Mouse (Mus musculus) neutrophil, adult 5-6 weeks (primary cell): ENCODE results near the gene Tex46. TPM values are rescaled to one million over a fixed set of nuclear protein-coding genes. Genes with fewer than 3 reads are reported as not detected.

ENCODE experiments used
- ATAC-seq: fragments of 151-379, 151-347 bp; 2 replicates; pipeline ENCODE4 v1.8.0; 2017; ENCODE audit warnings: mild to moderate bottlenecking, moderate TSS enrichment; ENCODE audit not compliant: insufficient number of reproducible peaks, poor library complexity, low FRiP score, severe bottlenecking; ENCODE audit errors: extremely low read depth
- total RNA-seq: library from RNA; stranded (forward); fragments of 200-1000 nt; gene quantifications from 2 replicates; pipeline ENCODE4 v1.2.3, GENCODE M21; 2017

Tex46 gene
- not detected in 2 replicates for total RNA-seq

DNA sequence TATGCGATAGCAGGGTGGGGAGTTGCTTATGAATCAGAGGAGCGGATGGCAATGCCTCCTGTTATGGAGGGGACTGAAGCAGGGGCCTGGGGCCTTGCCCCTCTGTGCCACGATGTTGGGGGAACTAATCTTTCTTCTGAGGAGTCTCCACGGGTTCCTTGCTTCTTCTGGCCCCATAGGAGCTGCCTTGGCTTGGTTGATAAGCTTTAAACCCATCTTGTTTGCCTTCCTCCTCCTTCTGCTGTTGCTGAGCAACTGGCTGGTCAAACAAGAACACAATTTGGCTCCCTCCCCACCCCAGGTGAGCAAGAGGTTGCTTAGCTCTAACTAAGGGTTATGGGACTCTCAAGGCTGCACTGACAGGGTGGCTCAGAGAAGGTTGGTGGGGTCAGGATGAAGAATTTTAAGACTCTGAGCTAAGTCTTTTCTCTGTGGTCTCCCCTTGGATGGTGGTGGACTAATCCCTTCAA lies at the start of gene Tex46:
Tex46 (plus strand) TSS at position 51 of the 470 bp plus-strand sequence.
- ATAC-seq, result no peak

DNA sequence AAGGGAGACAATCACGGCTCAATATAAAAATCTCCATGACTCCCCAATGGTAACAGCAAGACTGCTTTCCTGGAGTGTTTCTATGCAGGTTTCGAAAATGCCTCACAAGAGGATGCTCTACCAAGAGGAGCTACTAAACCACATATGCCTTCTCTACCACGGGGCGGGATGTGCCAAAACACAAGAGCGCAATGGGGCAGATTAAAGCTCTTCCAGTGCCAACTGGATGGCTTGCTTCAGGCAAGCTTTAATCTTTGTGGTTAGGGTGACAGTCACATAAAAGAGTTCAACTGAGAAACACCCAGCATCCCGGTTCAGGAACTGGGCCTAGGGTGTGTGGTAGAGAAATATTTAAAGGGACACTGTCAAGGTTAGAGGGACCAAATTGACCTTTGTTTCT lies 47.5 kb upstream of the Tex46 start:
- ATAC-seq, result no peak

DNA sequence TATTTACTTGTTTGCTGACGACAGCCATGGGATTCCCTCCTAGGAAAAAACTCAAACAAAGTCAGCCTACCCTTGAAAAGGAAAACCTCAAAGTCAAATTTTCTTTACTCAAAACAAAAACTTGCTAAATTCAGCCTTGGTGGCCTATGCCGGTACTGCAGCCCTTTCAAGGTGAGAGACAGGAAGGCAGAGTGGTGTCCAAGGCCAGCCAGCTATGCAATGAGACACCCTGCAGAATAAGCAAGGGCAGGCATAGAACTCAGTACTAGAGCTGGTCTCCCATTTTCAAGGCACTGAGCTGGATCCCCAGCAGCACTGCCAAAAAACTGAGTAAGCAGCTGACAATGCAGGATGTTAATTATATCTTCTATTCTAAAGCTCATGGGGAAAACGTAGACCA lies 41.6 kb upstream of the Tex46 start:
- no peak for ATAC-seq

- no peak for ATAC-seq
These were observed 40.2 kb upstream of the Tex46 start for GRCm38 (mm10) chr4:136569998-136570397.

DNA sequence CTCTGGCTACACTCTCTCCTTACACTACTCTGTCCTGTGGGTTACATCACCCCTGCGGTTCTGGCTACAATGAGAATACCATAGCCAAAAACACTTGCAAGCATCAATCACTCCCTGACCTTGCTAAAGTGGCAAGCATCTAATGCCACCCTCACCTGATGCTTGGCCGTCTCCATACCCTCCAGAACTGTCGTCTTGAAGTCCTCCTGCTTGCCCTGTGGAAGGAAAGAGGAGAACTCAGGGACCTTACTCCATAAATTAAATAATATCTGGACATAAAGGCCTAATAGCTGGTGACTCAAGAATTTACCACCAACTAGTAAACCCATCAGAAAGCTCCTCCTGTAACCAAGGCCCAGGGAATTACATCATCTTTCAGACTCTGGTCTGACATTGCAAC lies 28.4 kb upstream of the Tex46 start:
- ATAC-seq, result no peak

DNA sequence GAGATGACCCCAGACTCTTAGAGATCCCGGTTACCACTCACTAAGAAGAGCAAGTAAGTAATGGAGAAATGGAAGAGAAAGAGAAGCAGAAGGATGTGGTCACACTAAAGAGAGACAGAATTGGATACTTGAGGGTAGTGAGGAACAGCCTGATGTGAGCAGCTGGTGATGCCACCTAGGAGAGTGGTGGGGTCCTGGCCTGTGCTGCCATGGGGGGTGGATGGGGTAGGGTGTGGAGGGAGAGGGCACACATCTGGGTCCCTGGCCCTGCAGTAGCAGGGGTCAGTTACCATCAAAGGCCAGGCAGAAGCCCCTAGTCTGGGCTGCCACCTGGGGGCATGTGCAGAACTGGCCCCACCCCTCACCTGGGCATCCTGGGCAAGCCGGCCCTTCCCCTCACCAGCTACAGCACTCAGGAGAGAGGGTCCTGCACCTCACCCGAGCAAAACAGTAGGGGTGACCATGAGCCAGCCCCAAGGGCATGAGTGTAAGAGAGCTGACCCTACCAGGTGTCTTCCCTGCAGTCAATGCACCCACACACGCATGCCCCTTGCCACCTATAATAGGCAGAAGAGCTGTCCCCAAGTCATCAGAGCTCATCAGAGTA lies 22.9 kb upstream of the Tex46 start:
- ATAC-seq, result no peak

DNA sequence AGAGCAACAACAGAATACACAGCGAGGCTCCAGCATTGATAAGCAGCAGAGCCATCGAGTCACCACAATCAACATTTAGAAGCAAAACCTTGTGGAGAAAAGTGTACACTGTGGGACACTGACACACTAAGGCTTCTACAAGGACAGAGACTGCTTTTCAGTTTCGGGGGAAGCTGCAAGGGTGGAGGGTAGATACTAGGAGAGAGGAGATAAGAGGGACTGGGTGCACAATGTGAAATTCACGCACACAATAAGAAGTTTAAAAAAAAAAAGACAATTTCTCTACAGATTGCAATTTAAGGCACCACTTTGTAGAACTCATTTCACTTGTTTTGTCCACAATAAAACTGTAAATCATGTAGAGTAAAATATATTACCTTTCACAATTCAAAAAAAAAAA lies 22.2 kb upstream of the Tex46 start:
- ATAC-seq, result no peak

DNA sequence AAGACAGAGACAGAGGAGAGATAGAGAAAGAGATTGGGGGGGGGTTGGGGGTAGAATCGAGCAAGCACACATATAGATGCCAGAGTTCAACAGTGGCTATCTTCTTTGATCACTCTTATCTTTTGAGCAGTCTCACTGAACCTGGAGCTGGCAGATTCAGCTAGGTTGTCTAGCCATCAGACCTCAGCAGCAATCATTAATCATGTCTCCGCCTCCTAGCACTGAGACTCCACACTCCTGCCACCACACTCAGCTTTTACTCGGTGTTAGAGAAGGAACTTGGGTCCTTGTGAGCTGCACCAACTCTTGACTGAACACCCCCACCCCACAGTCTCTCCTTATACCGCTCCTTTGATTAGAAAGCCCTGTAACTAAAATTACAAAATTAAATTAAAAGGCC lies 18.1 kb upstream of the Tex46 start:
- no peak for ATAC-seq

DNA sequence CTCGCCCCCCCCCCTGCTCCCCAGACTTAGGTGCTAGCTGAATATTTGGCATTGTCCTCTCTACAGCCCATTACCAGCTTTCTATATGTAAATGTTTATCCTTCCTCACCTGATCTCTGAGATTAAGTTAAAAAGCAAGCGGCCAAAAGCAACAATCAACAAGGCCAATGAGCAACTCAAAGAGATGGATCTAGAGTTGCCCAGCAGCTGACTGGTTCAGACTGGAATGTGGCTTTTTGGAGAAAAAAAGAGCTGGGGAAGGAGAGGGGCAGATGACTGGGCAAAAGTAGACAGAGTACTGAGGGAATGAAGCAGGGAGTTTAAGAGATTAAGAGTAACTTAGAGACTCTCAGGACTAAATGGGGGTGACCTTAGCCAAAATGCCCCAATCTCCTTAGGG lies 16.2 kb upstream of the Tex46 start:
- no peak for ATAC-seq

DNA sequence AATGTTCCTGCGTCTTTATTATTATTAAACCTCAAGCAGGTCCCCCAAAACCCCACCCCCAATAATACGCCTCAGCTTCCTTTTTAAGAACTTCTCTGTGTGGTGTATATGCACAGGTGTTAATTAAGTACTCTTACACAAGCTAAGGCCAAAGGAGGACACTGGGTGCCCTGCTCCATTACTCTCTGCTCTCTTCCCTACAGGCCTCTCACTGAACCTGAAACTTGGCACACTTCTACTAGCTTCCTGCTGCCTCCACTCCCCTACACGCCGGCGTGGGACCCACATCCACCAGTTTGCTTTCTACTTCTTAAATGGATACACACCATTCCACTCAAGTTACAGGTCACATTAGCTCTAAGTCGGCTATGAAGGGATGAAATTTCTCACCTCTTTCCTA lies 15.0 kb upstream of the Tex46 start:
- ATAC-seq, result no peak

DNA sequence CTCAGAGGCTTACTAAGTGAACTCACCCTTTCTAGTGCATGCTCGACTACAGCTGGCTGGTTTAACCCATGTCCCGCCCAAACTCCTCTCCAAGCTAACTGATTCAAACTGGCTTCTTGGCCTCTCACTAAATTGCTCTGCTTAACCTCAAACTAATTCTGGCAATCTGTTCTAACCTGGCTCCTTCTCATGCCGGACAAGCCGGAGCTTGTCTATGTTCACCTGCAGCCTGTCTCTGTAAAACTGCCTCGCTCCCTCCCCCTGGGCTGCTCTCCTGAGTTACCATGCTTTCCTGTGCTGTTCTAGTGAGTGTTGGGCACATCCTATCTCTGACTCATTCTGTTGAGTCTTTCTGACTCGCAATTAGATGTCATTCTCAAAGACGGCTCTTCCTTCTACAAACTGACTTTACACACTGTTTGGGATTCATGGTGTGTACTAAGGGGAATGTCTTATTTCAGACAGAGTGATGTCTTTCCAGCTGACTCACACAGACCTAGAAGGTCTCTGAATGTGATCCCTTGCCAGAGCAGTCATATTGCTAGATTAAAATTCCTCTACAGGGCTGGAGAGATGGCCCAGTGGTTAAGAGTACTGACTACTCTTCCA lies 11.9 kb upstream of the Tex46 start:
- ATAC-seq, result no peak

DNA sequence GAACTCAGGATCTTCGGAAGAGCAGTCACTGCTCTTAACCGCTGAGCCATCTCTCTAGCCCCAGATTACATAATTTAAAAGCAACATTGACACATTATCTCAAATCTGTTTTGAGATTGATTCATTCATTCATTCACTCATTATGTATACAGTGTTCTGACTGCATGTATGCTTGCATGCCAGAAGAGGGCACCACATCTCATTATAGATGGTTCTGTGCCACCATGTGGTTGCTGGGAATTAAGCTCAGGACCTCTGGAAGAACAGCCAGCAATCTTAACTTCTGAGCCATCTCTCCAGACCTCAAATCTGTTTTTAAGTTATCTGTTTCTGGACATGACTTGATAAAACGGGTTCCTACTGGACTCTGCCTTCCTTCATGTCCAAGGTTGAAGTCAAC lies 10.4 kb upstream of the Tex46 start:
- ATAC-seq, result no peak

GRCm38 (mm10) chr4:136600536-136600935 lies 9.7 kb upstream of the Tex46 start:
- ATAC-seq, result no peak

DNA sequence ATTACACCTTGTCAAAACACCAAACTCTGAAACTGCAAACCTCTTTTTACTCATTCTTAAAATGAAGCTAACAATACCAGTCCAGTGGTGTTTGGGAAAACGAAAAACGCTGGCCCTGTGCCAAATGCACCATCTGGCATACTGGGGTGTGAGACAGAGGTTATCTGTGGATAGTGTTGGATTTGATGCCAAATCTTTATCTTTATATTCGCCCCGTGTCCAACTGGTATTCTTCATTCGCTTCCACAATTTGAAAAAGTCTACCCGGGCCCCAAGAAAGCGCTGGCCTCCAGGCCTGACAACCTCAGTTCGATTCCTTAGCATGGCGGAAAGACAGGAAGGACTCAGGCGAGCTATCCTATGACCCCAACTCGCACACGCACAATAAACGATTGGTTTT lies 8.8 kb upstream of the Tex46 start:
- ATAC-seq, result no peak

GRCm38 (mm10) chr4:136602018-136602554 lies 8.2 kb upstream of the Tex46 start:
- ATAC-seq, result no peak

DNA sequence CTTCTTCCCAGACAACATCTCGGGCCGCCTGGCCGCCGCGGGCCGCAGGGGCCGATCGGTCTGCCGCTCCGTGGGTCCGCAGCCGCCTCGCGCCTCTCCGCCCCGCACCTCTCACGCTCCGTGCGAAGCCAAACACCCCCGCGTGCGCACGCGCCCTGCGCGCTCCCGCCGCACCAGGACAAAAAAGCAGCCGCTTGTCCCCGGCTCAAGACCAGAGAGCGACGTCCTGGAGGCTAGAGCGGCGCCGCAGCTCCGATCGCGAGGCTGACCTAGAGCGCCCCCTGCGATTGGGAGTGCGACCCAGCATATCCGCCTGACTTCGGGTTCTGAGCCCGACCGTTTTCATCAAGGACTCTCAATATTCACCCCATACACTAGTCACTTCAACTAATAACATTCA lies 7.7 kb upstream of the Tex46 start, which contains the start of gene Kdm1a:
Kdm1a (minus strand) TSS at position 156 of the 400 bp plus-strand sequence.
- ATAC-seq, result peak; percentile 95

GRCm38 (mm10) chr4:136605756-136606485 lies 4.3 kb upstream of the Tex46 start:
- no peak for ATAC-seq

DNA sequence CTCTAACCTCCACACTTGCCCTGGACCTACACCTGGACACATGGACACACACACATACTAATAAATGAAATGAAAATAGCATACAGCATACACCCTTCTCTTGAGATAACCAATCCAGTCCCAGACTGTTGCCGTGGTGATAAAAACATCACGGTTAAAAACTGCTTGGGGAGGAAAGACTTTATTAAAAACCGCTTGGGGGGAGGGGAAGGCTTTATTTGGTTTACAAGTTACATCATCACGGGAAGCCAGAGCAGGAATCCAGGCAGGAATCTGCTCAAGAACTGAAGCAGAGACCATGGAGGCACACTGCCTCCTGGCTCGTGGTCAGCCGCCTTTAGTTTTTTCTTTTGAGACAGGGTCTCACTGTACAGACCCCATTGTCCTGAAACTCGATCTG lies 3.4 kb downstream of the Tex46 start:
- no peak for ATAC-seq

DNA sequence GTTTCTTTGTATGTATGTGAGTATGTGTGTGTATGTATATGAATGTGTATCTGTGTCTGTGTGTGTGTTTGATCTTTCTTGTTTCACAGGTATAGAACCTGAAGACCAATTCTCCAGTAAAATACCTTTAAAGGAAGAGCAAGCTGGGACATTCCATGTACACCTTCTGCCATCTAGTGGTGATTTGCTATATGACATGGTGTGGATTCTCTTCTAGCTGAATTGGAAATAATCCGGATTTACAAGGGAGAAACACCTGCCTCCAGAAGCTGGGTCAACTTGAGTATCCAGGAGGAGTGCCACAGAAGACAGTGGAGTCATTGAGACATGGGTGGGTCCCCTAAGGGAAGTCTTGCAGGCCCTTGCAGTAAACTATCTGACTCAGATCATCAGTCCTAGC lies 11.1 kb downstream of the Tex46 start:
- no peak for ATAC-seq

- no peak for ATAC-seq
These were observed 11.7 kb downstream of the Tex46 start for GRCm38 (mm10) chr4:136621956-136622355.
